Mouse (Mus musculus): ENCODE measurements at regions not wholly inside any gene's neighbourhood (a gene's known extent, or its start where the extent isn't known, plus 50 kb on each side); places are given as distances from the start of the nearest gene placed in this dataset.
A peak's percentile ranks its signal among the peaks of the same experiment; 100 is the strongest.

DNA sequence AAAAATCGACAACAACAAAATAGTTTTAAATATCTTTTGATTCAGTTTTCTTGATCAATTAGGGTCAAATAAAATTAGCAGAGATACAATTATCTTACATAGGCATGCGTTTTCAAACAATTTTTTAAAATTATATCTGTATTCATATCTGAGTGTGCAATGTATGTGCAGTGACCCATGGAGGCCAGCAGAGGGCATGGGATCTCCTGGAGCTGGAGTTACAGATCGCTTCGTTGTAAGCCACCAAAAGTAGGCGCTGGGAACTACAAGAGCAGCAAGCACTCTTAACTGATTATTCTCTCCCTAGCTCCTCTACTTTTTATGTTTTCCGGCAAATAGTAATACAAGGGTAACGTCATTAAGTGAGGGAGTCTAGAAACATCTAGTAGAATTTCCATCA lies 97.5 kb upstream of the Ppm1h start:
- H3K4me3 ChIP-seq (ENCODE audit: insufficient read depth, low read length): no peak overlapping the region

DNA sequence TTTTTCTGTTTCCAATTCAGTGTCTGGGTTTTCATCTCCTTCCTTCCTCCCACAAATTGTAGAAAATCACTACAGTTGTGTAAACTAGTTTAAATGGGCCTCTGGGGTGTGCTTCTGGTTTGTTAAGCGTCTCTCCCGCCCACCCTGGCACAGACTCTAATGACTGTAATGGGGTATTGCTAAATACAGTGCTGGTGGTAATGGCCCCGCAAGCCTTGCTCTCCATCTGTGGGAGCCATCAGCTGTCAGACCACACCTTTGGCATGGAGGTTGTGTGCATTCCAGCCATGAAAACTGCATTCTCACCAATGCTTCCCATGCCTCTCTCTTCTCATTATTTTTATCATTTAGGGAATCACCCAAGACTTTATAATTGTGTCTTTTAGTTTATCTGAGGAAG lies 91.0 kb upstream of the Ppm1h start:
- Histone ChIP-seq H3K27ac (ENCODE audit: insufficient read depth, low read depth, low read length) (no peak overlapping the region), H3K4me1 (ENCODE audit: control insufficient read depth, insufficient read depth, low read length) (no peaks in the 10 kb centered on the region), H3K4me3 (ENCODE audit: insufficient read depth, low read length) (no peak overlapping the region)
- TF ChIP-seq CTCF (IDR thresholded peaks at IDR 0.05; ENCODE audit: low read depth, low read length): no peak
- no peak for TF ChIP-seq POLR2A (IDR thresholded peaks at IDR 0.05; ENCODE audit: borderline replicate concordance, low read depth, low read length)

More for the DNA sequence above, 97.5 kb upstream of the Ppm1h start:
- peaks cover 6% of the 10 kb centered on the region for H3K4me1 ChIP-seq (ENCODE audit: control insufficient read depth, insufficient read depth, low read length)
- H3K27ac ChIP-seq (ENCODE audit: insufficient read depth, low read depth, low read length): no peak overlapping the region
- no peak for TF ChIP-seq POLR2A (IDR thresholded peaks at IDR 0.05; ENCODE audit: borderline replicate concordance, low read depth, low read length)
- TF ChIP-seq CTCF (IDR thresholded peaks at IDR 0.05; ENCODE audit: low read depth, low read length): 0 out of 2 replicates have a peak, but pooled peaks have one; percentile 10

- TF ChIP-seq POLR2A (IDR thresholded peaks at IDR 0.05; ENCODE audit: borderline replicate concordance, low read depth, low read length): no peak
- TF ChIP-seq CTCF (IDR thresholded peaks at IDR 0.05; ENCODE audit: low read depth, low read length): no peak
- Histone ChIP-seq H3K4me1 (ENCODE audit: control insufficient read depth, insufficient read depth, low read length) (peaks cover 31% of the 10 kb centered on the region), H3K4me3 (ENCODE audit: insufficient read depth, low read length) (no peak overlapping the region), H3K27ac (ENCODE audit: insufficient read depth, low read depth, low read length) (no peak overlapping the region)
Observed at GRCm38 (mm10) chr10:122599511-122599910, 79.1 kb upstream of the Ppm1h start.

DNA sequence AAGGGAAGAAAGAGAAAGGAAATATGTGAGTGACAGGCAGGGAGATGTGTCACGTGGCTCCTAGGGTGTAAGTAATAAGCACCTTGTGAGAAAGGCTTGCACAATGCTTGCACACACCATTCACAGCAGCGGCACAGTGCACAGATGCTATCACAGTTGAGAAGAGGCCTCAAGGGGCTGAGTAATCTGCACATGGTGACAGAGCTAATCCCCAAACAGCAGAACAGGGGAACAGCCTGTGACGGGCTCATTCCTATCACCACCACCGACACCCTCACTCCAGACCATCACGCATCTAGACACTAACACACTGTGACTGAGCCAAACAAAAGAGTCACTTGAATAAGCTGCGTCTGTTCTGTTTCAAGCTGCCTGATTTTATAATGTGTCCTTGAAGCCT lies 76.2 kb upstream of the Ppm1h start:
- H3K27ac ChIP-seq (ENCODE audit: insufficient read depth, low read depth, low read length): no peak overlapping the region
- H3K4me1 ChIP-seq (ENCODE audit: control insufficient read depth, insufficient read depth, low read length): peaks cover 26% of the 10 kb centered on the region
- TF ChIP-seq POLR2A (IDR thresholded peaks at IDR 0.05; ENCODE audit: borderline replicate concordance, low read depth, low read length) (no peak), CTCF (IDR thresholded peaks at IDR 0.05; ENCODE audit: low read depth, low read length) (no peak)
- H3K4me3 ChIP-seq (ENCODE audit: insufficient read depth, low read length): no peak overlapping the region

DNA sequence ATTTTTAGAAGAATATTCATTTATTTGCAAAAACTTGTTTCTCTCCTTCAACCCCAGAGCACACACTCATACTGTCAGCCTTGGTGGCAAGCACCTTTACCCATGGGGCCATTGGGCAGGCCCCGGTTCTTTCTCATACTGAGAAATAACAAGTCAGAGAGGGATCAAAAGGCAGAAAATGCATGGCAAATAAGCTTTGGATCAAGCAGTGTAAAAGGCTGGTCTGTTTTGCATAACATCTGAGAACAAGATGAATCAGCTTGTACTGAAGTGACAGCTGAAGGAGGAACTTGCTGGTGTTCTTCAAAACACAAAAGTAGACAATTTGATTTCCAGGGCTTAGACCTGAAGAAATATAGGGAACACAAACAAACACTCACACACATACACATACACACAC lies 74.6 kb upstream of the Ppm1h start:
- no peak overlapping the region for H3K4me3 ChIP-seq (ENCODE audit: insufficient read depth, low read length)
- TF ChIP-seq POLR2A (IDR thresholded peaks at IDR 0.05; ENCODE audit: borderline replicate concordance, low read depth, low read length) (no peak), CTCF (IDR thresholded peaks at IDR 0.05; ENCODE audit: low read depth, low read length) (no peak)
- H3K4me1 ChIP-seq (ENCODE audit: control insufficient read depth, insufficient read depth, low read length): peaks cover 22% of the 10 kb centered on the region
- no peak overlapping the region for H3K27ac ChIP-seq (ENCODE audit: insufficient read depth, low read depth, low read length)

DNA sequence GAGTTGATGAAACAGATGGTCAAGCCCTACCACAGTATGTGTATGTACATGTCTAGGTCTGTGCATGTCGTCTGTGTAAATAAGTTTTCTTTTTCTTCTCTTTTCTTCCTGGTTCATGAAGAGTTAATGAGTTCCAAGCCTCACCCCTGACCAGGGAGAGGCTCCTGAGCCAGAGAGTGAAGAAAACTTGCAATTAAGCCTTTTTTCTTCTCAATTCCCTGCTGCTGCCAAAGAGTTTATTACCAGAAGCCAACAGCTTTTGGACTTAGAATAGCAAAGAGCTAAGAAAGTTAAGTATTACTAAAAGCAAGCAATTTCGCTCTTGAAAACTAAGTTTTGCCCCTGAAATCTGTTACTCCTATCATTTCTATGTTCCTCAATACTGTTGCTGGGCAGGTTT lies 65.3 kb upstream of the Ppm1h start:
- Histone ChIP-seq H3K27ac (ENCODE audit: insufficient read depth, low read depth, low read length) (no peak overlapping the region), H3K4me1 (ENCODE audit: control insufficient read depth, insufficient read depth, low read length) (peaks cover 31% of the 10 kb centered on the region), H3K4me3 (ENCODE audit: insufficient read depth, low read length) (no peak overlapping the region)
- no peak for TF ChIP-seq POLR2A (IDR thresholded peaks at IDR 0.05; ENCODE audit: borderline replicate concordance, low read depth, low read length)
- no peak for TF ChIP-seq CTCF (IDR thresholded peaks at IDR 0.05; ENCODE audit: low read depth, low read length)

GRCm38 (mm10) chr10:122613891-122614290 lies 64.7 kb upstream of the Ppm1h start:
- peaks cover 31% of the 10 kb centered on the region for H3K4me1 ChIP-seq (ENCODE audit: control insufficient read depth, insufficient read depth, low read length)
- TF ChIP-seq POLR2A (IDR thresholded peaks at IDR 0.05; ENCODE audit: borderline replicate concordance, low read depth, low read length): no peak
- no peak for TF ChIP-seq CTCF (IDR thresholded peaks at IDR 0.05; ENCODE audit: low read depth, low read length)
- H3K4me3 ChIP-seq (ENCODE audit: insufficient read depth, low read length): no peak overlapping the region
- H3K27ac ChIP-seq (ENCODE audit: insufficient read depth, low read depth, low read length): no peak overlapping the region

DNA sequence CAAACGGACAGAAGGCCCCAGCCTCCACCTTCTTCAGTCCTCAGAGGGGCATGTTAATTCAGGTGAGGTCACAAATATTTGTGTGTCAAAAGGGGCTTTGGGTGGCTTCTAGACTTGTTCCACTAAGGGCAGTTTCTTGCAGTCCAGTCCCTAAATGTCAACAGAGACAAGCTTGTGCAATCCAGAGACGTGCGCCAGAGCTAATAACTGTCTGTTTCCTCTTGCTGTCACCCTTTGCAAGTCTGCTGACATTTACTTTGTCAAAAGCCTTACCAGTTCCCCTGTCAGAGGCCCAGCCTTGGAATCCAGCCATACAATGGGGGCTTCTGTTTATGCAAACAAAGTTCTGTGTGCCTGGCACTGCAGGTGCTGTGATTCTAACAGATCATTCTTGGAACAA lies 63.8 kb upstream of the Ppm1h start:
- no peak for TF ChIP-seq POLR2A (IDR thresholded peaks at IDR 0.05; ENCODE audit: borderline replicate concordance, low read depth, low read length)
- no peak for TF ChIP-seq CTCF (IDR thresholded peaks at IDR 0.05; ENCODE audit: low read depth, low read length)
- Histone ChIP-seq H3K4me3 (ENCODE audit: insufficient read depth, low read length) (no peak overlapping the region), H3K27ac (ENCODE audit: insufficient read depth, low read depth, low read length) (peak overlapping the region; percentile 58), H3K4me1 (ENCODE audit: control insufficient read depth, insufficient read depth, low read length) (peaks cover 31% of the 10 kb centered on the region)

GRCm38 (mm10) chr10:122615658-122616057 lies 62.9 kb upstream of the Ppm1h start:
- Histone ChIP-seq H3K4me3 (ENCODE audit: insufficient read depth, low read length) (no peak overlapping the region), H3K27ac (ENCODE audit: insufficient read depth, low read depth, low read length) (no peak overlapping the region), H3K4me1 (ENCODE audit: control insufficient read depth, insufficient read depth, low read length) (peaks cover 31% of the 10 kb centered on the region)
- TF ChIP-seq POLR2A (IDR thresholded peaks at IDR 0.05; ENCODE audit: borderline replicate concordance, low read depth, low read length): no peak
- no peak for TF ChIP-seq CTCF (IDR thresholded peaks at IDR 0.05; ENCODE audit: low read depth, low read length)

DNA sequence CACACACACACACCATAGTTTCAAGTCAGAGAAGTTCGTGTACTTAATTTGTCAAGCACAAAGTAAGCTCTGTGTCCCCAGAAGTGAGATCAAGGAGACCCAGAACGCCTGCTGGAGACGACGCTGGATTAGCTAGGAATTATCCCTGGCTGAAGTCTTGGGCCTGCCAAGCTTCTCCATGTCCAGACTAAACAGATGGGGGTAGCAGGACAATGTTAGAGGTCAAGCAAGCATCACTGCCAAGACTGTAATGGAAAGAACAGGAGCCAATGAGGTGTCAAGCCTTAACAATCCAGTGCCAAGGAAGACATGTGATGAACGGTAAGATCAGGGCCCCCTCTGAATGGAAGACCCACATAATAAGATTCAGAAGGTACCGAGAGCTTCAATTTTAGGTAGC lies 62.2 kb upstream of the Ppm1h start:
- Histone ChIP-seq H3K4me3 (ENCODE audit: insufficient read depth, low read length) (no peak overlapping the region), H3K27ac (ENCODE audit: insufficient read depth, low read depth, low read length) (no peak overlapping the region), H3K4me1 (ENCODE audit: control insufficient read depth, insufficient read depth, low read length) (peaks cover 31% of the 10 kb centered on the region)
- TF ChIP-seq CTCF (IDR thresholded peaks at IDR 0.05; ENCODE audit: low read depth, low read length): no peak
- TF ChIP-seq POLR2A (IDR thresholded peaks at IDR 0.05; ENCODE audit: borderline replicate concordance, low read depth, low read length): no peak

DNA sequence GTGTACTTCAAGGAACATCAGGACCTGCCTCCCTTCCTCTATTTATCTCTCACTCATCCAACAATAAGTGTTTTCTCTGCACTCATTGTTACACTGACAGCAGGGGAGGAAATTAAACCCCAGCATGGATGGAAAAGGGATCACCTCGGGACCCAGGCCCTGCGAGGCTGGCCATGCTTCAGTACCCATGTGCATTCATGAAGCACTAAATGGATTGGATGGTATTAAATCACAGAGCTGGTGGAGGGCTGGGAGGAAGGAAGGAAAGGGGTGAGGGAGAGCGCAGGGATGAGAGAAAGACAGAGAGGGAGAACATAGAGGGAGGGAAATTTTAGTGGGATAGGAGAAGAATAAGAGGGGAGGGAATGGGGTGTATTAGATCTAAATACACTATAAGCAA lies 59.7 kb upstream of the Ppm1h start:
- H3K27ac ChIP-seq (ENCODE audit: insufficient read depth, low read depth, low read length): no peak overlapping the region
- no peak overlapping the region for H3K4me3 ChIP-seq (ENCODE audit: insufficient read depth, low read length)
- H3K4me1 ChIP-seq (ENCODE audit: control insufficient read depth, insufficient read depth, low read length): peaks cover 28% of the 10 kb centered on the region
- TF ChIP-seq POLR2A (IDR thresholded peaks at IDR 0.05; ENCODE audit: borderline replicate concordance, low read depth, low read length) (no peak), CTCF (IDR thresholded peaks at IDR 0.05; ENCODE audit: low read depth, low read length) (no peak)

Data from bone marrow macrophage, adult 2 months (primary cell).